Mouse (Mus musculus) heart, postnatal 0 days (tissue): ENCODE measurements at regions not wholly inside any gene's neighbourhood (a gene's known extent, or its start where the extent isn't known, plus 50 kb on each side); places are given as distances from the start of the nearest gene placed in this dataset.

Experiments
- ATAC-seq: fragments of 200-750 bp; cut with Nextera tagmentation; 2 replicates; pipeline ENCODE4 v1.8.0; 2017; ENCODE audit warnings: low read depth, moderate number of reproducible peaks, moderate library complexity; ENCODE audit not compliant: insufficient read depth
- DNase-seq: peaks from one replicate; pipeline ENCODE4 v3.0.0-alpha.2; 2016; ENCODE audit warnings: low spot score
- H3K27ac ChIP-seq: fragments of 300-500 bp; sonication (generic); 2 replicates; pipeline ENCODE4 v1.5.1; 2014; ENCODE audit warnings: low read depth, mild to moderate bottlenecking
- H3K27me3 ChIP-seq: fragments of 300-500 bp; sonication (generic); 2 replicates; pipeline ENCODE4 v1.6.1; 2014; ENCODE audit warnings: low read length, mixed read lengths; ENCODE audit not compliant: control insufficient read depth, insufficient read depth
- H3K36me3 ChIP-seq: fragments of 300-500 bp; sonication (generic); replicated peaks from 2 replicates; pipeline ENCODE4 v1.6.1; 2014; ENCODE audit warnings: low read length, mixed read lengths; ENCODE audit not compliant: control insufficient read depth, insufficient read depth
- H3K4me1 ChIP-seq: fragments of 300-500 bp; sonication (generic); 2 replicates; pipeline ENCODE4 v1.6.1; 2014; ENCODE audit warnings: antibody characterized with exemption; ENCODE audit not compliant: control insufficient read depth, insufficient read depth
- H3K4me2 ChIP-seq: fragments of 300-500 bp; sonication (generic); 2 replicates; pipeline ENCODE4 v1.6.1; 2014; ENCODE audit warnings: low read depth, mild to moderate bottlenecking, low read length, moderate library complexity
- H3K4me3 ChIP-seq: fragments of 300-500 bp; sonication (generic); 2 replicates; pipeline ENCODE4 v1.5.1; 2014; ENCODE audit warnings: low read depth, low read length
- H3K9ac ChIP-seq: fragments of 300-500 bp; sonication (generic); replicated peaks from 2 replicates; pipeline ENCODE4 v1.6.1; 2014; ENCODE audit warnings: low read depth, low read length, mixed read lengths
- H3K9me3 ChIP-seq: fragments of 300-500 bp; sonication (generic); replicated peaks from 2 replicates; pipeline ENCODE4 v1.6.1; 2016; ENCODE audit warnings: low read length; ENCODE audit not compliant: control insufficient read depth
- CTCF ChIP-seq: IDR thresholded peaks from 2 replicates; pipeline ENCODE4 v1.5.1; 2016; ENCODE audit warnings: antibody characterized with exemption, control low read depth, low read depth
- EP300 ChIP-seq: IDR thresholded peaks from 2 replicates; pipeline ENCODE4 v1.6.1; 2016; ENCODE audit warnings: antibody characterized with exemption, low read depth
- WGBS: fragments of 180-500 bp; shearing (Covaris S2); extraction: QIAGEN DNeasy Blood & Tissue Kit; methylation state at CpG from one replicate; pipeline ENCODE4 v1.1.7; 2014; 5-methylcytosine and 5-hydroxymethylcytosine counted together

- Histone ChIP-seq H3K4me1 (0 out of 2 replicates have a peak, but pooled peaks cover 2% of the 10 kb centered on the region), H3K4me3 (no peak overlapping the region), H3K9me3 (no peaks in the 10 kb centered on the region), H3K27ac (no peak overlapping the region), H3K9ac (no peak overlapping the region), H3K4me2 (no peak overlapping the region), H3K36me3 (no peaks in the 10 kb centered on the region), H3K27me3 (no peaks in the 10 kb centered on the region)
- TF ChIP-seq EP300 (no peak), CTCF (no peak)
- ATAC-seq (no peak), DNase-seq (no peak)
- 86% methylated on average over 6 of the region's 6 CpGs for WGBS
Observed at GRCm38 (mm10) chr1:166847233-166847632, 154.0 kb upstream of the Fam78b start.

- no peak for TF ChIP-seq CTCF
- no peak for TF ChIP-seq EP300
- H3K4me1 ChIP-seq = 0 out of 2 replicates have a peak, but pooled peaks cover 2% of the 10 kb centered on the region
- no peak overlapping the region for H3K4me3 ChIP-seq
- no peak overlapping the region for H3K27ac ChIP-seq
- H3K27me3 ChIP-seq = no peaks in the 10 kb centered on the region
- H3K36me3 ChIP-seq = no peaks in the 10 kb centered on the region
- ATAC-seq (no peak), DNase-seq (no peak)
- H3K4me2 ChIP-seq = no peak overlapping the region
- WGBS = 43% methylated on average over 4 of the region's 4 CpGs
- H3K9me3 ChIP-seq = no peaks in the 10 kb centered on the region
- H3K9ac ChIP-seq = no peak overlapping the region
Observed at GRCm38 (mm10) chr1:166848015-166848535, 153.1 kb upstream of the Fam78b start.

GRCm38 (mm10) chr1:166855988-166856387, 145.2 kb upstream of the Fam78b start:
- H3K4me3 ChIP-seq = no peak overlapping the region
- H3K36me3 ChIP-seq = no peaks in the 10 kb centered on the region
- no peak overlapping the region for H3K27ac ChIP-seq
- H3K4me1 ChIP-seq = no peaks in the 10 kb centered on the region
- H3K27me3 ChIP-seq = no peaks in the 10 kb centered on the region
- 76% methylated on average over 4 of the region's 4 CpGs for WGBS
- TF ChIP-seq EP300 = no peak
- TF ChIP-seq CTCF = no peak
- no peak overlapping the region for H3K9ac ChIP-seq
- ATAC-seq = no peak
- no peak overlapping the region for H3K4me2 ChIP-seq
- no peaks in the 10 kb centered on the region for H3K9me3 ChIP-seq
- DNase-seq = no peak

DNA sequence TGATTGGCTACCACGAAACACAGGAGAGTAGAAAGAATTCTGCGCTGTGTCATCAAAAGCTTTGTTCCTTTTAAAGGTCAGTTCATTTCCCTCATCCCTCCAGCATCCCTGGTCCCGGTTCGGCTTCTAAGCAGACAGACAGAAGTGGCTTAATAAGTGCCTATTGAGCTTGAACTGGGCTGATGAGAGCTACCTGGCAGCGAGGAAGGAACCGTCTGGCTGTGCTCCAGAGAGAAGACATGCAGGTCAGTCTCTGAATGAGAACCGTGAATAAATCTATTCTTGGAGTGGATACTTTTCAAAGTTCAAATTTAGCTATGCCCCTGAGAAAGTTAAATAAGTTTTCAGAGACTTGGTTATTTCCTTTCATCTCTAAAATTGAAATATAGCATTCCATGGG, 135.0 kb upstream of the Fam78b start:
- no peak for TF ChIP-seq CTCF
- no peak for TF ChIP-seq EP300
- Histone ChIP-seq H3K9me3 (no peaks in the 10 kb centered on the region), H3K9ac (no peak overlapping the region), H3K4me2 (no peak overlapping the region), H3K4me1 (no peaks in the 10 kb centered on the region), H3K27ac (no peak overlapping the region), H3K4me3 (no peak overlapping the region), H3K36me3 (no peaks in the 10 kb centered on the region), H3K27me3 (no peaks in the 10 kb centered on the region)
- DNase-seq = no peak
- no peak for ATAC-seq
- 63% methylated on average over 7 of the region's 7 CpGs for WGBS

GRCm38 (mm10) chr1:166871258-166871657, 130.0 kb upstream of the Fam78b start:
- TF ChIP-seq CTCF = no peak
- no peak for TF ChIP-seq EP300
- DNase-seq = no peak
- 52% methylated on average over 4 of the region's 4 CpGs for WGBS

GRCm38 (mm10) chr1:166876452-166876851, 124.8 kb upstream of the Fam78b start:
- H3K36me3 ChIP-seq = no peaks in the 10 kb centered on the region
- ATAC-seq = no peak
- no peaks in the 10 kb centered on the region for H3K9me3 ChIP-seq
- no peak overlapping the region for H3K4me2 ChIP-seq
- WGBS = 73% methylated on average over 2 of the region's 2 CpGs
- DNase-seq = no peak
- no peak overlapping the region for H3K4me3 ChIP-seq
- no peak overlapping the region for H3K9ac ChIP-seq
- no peak for TF ChIP-seq CTCF
- TF ChIP-seq EP300 = no peak
- H3K27me3 ChIP-seq = no peaks in the 10 kb centered on the region
- no peak overlapping the region for H3K27ac ChIP-seq
- no peaks in the 10 kb centered on the region for H3K4me1 ChIP-seq

More at GRCm38 (mm10) chr1:166871258-166871657, 130.0 kb upstream of the Fam78b start:
- ATAC-seq = no peak
- no peak overlapping the region for H3K9ac ChIP-seq
- H3K9me3 ChIP-seq = no peaks in the 10 kb centered on the region
- no peaks in the 10 kb centered on the region for H3K27me3 ChIP-seq
- H3K27ac ChIP-seq = no peak overlapping the region
- H3K4me3 ChIP-seq = no peak overlapping the region
- H3K36me3 ChIP-seq = no peaks in the 10 kb centered on the region
- no peaks in the 10 kb centered on the region for H3K4me1 ChIP-seq
- no peak overlapping the region for H3K4me2 ChIP-seq
